Mouse (Mus musculus): ENCODE measurements around the gene Cdkn2aipnl. TPM values are rescaled to one million over a fixed set of nuclear protein-coding genes. Genes with fewer than 3 reads are reported as not detected.

Gene Cdkn2aipnl
- total and polyA plus RNA-seq, 2 experiments from 2014 or later, result 95.5 to 121 TPM

GRCm38 (mm10) chr11:51938817-51939589 lies 28.5 kb upstream of the Cdkn2aipnl start:
- DNase-seq, result no peak
- Histone ChIP-seq H3K27ac (ENCODE audit: low read depth, low read length) (no peak overlapping the region), H3K9ac (no peak overlapping the region), H3K4me1 (ENCODE audit: insufficient read depth) (no peaks in the 10 kb centered on the region), H3K36me3 (ENCODE audit: insufficient read depth) (no peaks in the 10 kb centered on the region), H3K4me2 (ENCODE audit: low read depth) (no peak overlapping the region), H3K27me3 (ENCODE audit: insufficient read depth, low read length) (no peaks in the 10 kb centered on the region), H3K9me3 (ENCODE audit: low read length) (no peaks in the 10 kb centered on the region), H3K4me3 (ENCODE audit: low read depth, low read length) (no peak overlapping the region)
- 88% methylated on average over 12 of the region's 12 CpGs for WGBS
- no peak for TF ChIP-seq CTCF (IDR thresholded peaks at IDR 0.05; ENCODE audit: low read depth)
- ATAC-seq, result no peak

- no peaks in the 10 kb centered on the region for H3K4me1 ChIP-seq (ENCODE audit: insufficient read depth)
- TF ChIP-seq CTCF (IDR thresholded peaks at IDR 0.05; ENCODE audit: low read depth), result no peak
- no peaks in the 10 kb centered on the region for H3K9me3 ChIP-seq (ENCODE audit: low read length)
- ATAC-seq (no peak), DNase-seq (no peak)
- 87% methylated on average over 8 of the region's 8 CpGs for WGBS
- no peak overlapping the region for H3K9ac ChIP-seq
- H3K27me3 ChIP-seq (ENCODE audit: insufficient read depth, low read length), result no peaks in the 10 kb centered on the region
- H3K4me2 ChIP-seq (ENCODE audit: low read depth), result no peak overlapping the region
- H3K27ac ChIP-seq (ENCODE audit: low read depth, low read length), result no peak overlapping the region
- H3K36me3 ChIP-seq (ENCODE audit: insufficient read depth), result no peaks in the 10 kb centered on the region
- no peak overlapping the region for H3K4me3 ChIP-seq (ENCODE audit: low read depth, low read length)
Observed at GRCm38 (mm10) chr11:51939590-51939955, 27.9 kb upstream of the Cdkn2aipnl start.

GRCm38 (mm10) chr11:51940511-51940955 lies 26.9 kb upstream of the Cdkn2aipnl start:
- DNase-seq, result no peak

GRCm38 (mm10) chr11:51942602-51943499 lies 24.6 kb upstream of the Cdkn2aipnl start:
- H3K27me3 ChIP-seq (ENCODE audit: insufficient read depth, low read length), result no peaks in the 10 kb centered on the region
- WGBS, result 48% methylated on average over 15 of the region's 15 CpGs
- TF ChIP-seq CTCF (IDR thresholded peaks at IDR 0.05; ENCODE audit: low read depth), result no peak
- ATAC-seq (peak; percentile 88), DNase-seq (peak; percentile 31)
- H3K4me2 ChIP-seq (ENCODE audit: low read depth), result no peak overlapping the region
- H3K9me3 ChIP-seq (ENCODE audit: low read length), result no peaks in the 10 kb centered on the region
- no peak overlapping the region for H3K4me3 ChIP-seq (ENCODE audit: low read depth, low read length)
- H3K27ac ChIP-seq (ENCODE audit: low read depth, low read length), result peak overlapping the region; percentile 46; the same call in 1 of the 2 replicates
- H3K4me1 ChIP-seq (ENCODE audit: insufficient read depth), result no peaks in the 10 kb centered on the region
- H3K9ac ChIP-seq, result no peak overlapping the region
- no peaks in the 10 kb centered on the region for H3K36me3 ChIP-seq (ENCODE audit: insufficient read depth)

More at GRCm38 (mm10) chr11:51940511-51940955, 26.9 kb upstream of the Cdkn2aipnl start:
- no peak overlapping the region for H3K4me2 ChIP-seq (ENCODE audit: low read depth)
- no peak for TF ChIP-seq CTCF (IDR thresholded peaks at IDR 0.05; ENCODE audit: low read depth)
- H3K27me3 ChIP-seq (ENCODE audit: insufficient read depth, low read length), result no peaks in the 10 kb centered on the region
- no peaks in the 10 kb centered on the region for H3K4me1 ChIP-seq (ENCODE audit: insufficient read depth)
- no peaks in the 10 kb centered on the region for H3K9me3 ChIP-seq (ENCODE audit: low read length)
- H3K27ac ChIP-seq (ENCODE audit: low read depth, low read length), result no peak overlapping the region
- no peak for ATAC-seq
- H3K9ac ChIP-seq, result no peak overlapping the region
- H3K4me3 ChIP-seq (ENCODE audit: low read depth, low read length), result no peak overlapping the region
- H3K36me3 ChIP-seq (ENCODE audit: insufficient read depth), result no peaks in the 10 kb centered on the region
- WGBS, result 72% methylated on average over 13 of the region's 13 CpGs

GRCm38 (mm10) chr11:51943500-51943841 lies 24.0 kb upstream of the Cdkn2aipnl start:
- no peak overlapping the region for H3K4me2 ChIP-seq (ENCODE audit: low read depth)
- no peaks in the 10 kb centered on the region for H3K36me3 ChIP-seq (ENCODE audit: insufficient read depth)
- ATAC-seq (no peak), DNase-seq (no peak)
- no peaks in the 10 kb centered on the region for H3K27me3 ChIP-seq (ENCODE audit: insufficient read depth, low read length)
- H3K4me3 ChIP-seq (ENCODE audit: low read depth, low read length), result no peak overlapping the region
- TF ChIP-seq CTCF (IDR thresholded peaks at IDR 0.05; ENCODE audit: low read depth), result no peak
- H3K4me1 ChIP-seq (ENCODE audit: insufficient read depth), result no peaks in the 10 kb centered on the region
- H3K9me3 ChIP-seq (ENCODE audit: low read length), result no peaks in the 10 kb centered on the region
- peak overlapping the region; percentile 35; the same call in 1 of the 2 replicates for H3K27ac ChIP-seq (ENCODE audit: low read depth, low read length)
- H3K9ac ChIP-seq, result no peak overlapping the region
- 57% methylated on average over 6 of the region's 6 CpGs for WGBS

GRCm38 (mm10) chr11:51944239-51944638 lies 23.2 kb upstream of the Cdkn2aipnl start:
- no peak overlapping the region for H3K4me2 ChIP-seq (ENCODE audit: low read depth)
- 76% methylated on average over 3 of the region's 3 CpGs for WGBS
- H3K9ac ChIP-seq, result no peak overlapping the region
- H3K27ac ChIP-seq (ENCODE audit: low read depth, low read length), result no peak overlapping the region
- DNase-seq (no peak), ATAC-seq (no peak)
- no peak overlapping the region for H3K4me3 ChIP-seq (ENCODE audit: low read depth, low read length)
- H3K27me3 ChIP-seq (ENCODE audit: insufficient read depth, low read length), result no peaks in the 10 kb centered on the region
- no peak for TF ChIP-seq CTCF (IDR thresholded peaks at IDR 0.05; ENCODE audit: low read depth)
- H3K9me3 ChIP-seq (ENCODE audit: low read length), result no peaks in the 10 kb centered on the region
- no peaks in the 10 kb centered on the region for H3K36me3 ChIP-seq (ENCODE audit: insufficient read depth)
- no peaks in the 10 kb centered on the region for H3K4me1 ChIP-seq (ENCODE audit: insufficient read depth)

- peak; percentile 32 for DNase-seq
- H3K4me3 ChIP-seq (ENCODE audit: low read depth, low read length), result no peak overlapping the region
- WGBS, result 37% methylated on average over 8 of the region's 8 CpGs
- H3K36me3 ChIP-seq (ENCODE audit: insufficient read depth), result no peaks in the 10 kb centered on the region
- no peaks in the 10 kb centered on the region for H3K9me3 ChIP-seq (ENCODE audit: low read length)
- H3K4me1 ChIP-seq (ENCODE audit: insufficient read depth), result no peaks in the 10 kb centered on the region
- H3K27ac ChIP-seq (ENCODE audit: low read depth, low read length), result 0 out of 2 replicates have a peak overlapping the region, but pooled peaks have one; percentile 15
- TF ChIP-seq CTCF (IDR thresholded peaks at IDR 0.05; ENCODE audit: low read depth), result no peak
- H3K9ac ChIP-seq, result no peak overlapping the region
- no peak overlapping the region for H3K4me2 ChIP-seq (ENCODE audit: low read depth)
- H3K27me3 ChIP-seq (ENCODE audit: insufficient read depth, low read length), result no peaks in the 10 kb centered on the region
- peak; percentile 44 for ATAC-seq
Observed at GRCm38 (mm10) chr11:51945548-51945947, 21.9 kb upstream of the Cdkn2aipnl start.
